Mouse (Mus musculus) brain, embryonic 14.5 days (tissue): Measurements from ENCODE around the gene Med24. TPM values are rescaled to one million over a fixed set of nuclear protein-coding genes. Genes with fewer than 3 reads are reported as not detected.
"Not testable (repeated sequence)": the region's sequence is repeated elsewhere in the genome, so short reads cannot be mapped to it uniquely, and the experiment has no call there.

ENCODE experiments used
- DNase-seq: peaks from one replicate; pipeline ENCODE4 v3.0.0-alpha.2; 2011; ENCODE audit warnings: low read depth
- CTCF ChIP-seq: fragments of 200-500 bp; IDR thresholded peaks from 2 replicates; pipeline ENCODE4 v1.5.1; 2012; ENCODE audit warnings: inconsistent platforms, mild to moderate bottlenecking, moderate library complexity, borderline replicate concordance; ENCODE audit not compliant: insufficient read depth, insufficient read length; ENCODE audit errors: extremely low read depth
- POLR2A ChIP-seq: fragments of 200-500 bp; IDR thresholded peaks from 2 replicates; pipeline ENCODE4 v1.6.1; 2012; ENCODE audit warnings: mild to moderate bottlenecking, inconsistent platforms, borderline replicate concordance; ENCODE audit not compliant: poor library complexity, insufficient read depth, insufficient read length, severe bottlenecking; ENCODE audit errors: extremely low read depth
- polyA plus RNA-seq: library from polyadenylated mRNA; depleted of rRNA; stranded (reverse); fragments of >200 nt; gene quantifications from 2 replicates; pipeline ENCODE4 v1.2.3, GENCODE M21; 2012

Med24 gene
- polyA plus RNA-seq, 1 experiment = 134 TPM

- no peak for TF ChIP-seq POLR2A
- TF ChIP-seq CTCF = no peak
- DNase-seq = no peak
These were observed 43.6 kb downstream of the Med24 start for GRCm38 (mm10) chr11:98685642-98686041.

GRCm38 (mm10) chr11:98682811-98683210, 46.4 kb downstream of the Med24 start:
- no peak for TF ChIP-seq POLR2A
- TF ChIP-seq CTCF = no peak
- no peak for DNase-seq

- TF ChIP-seq CTCF (peak; percentile 24; the same call in 1 of the 2 replicates), POLR2A (peak; percentile 83; the same call in 1 of the 2 replicates)
- DNase-seq = peak; percentile 99
These were observed 47.2 kb downstream of the Med24 start, which contains the start of gene Psmd3 for GRCm38 (mm10) chr11:98681786-98682745. TSS of gene Psmd3 (plus strand) at chr11:98682554.

- no peak for DNase-seq
- no peak for TF ChIP-seq POLR2A
These were observed 48.0 kb downstream of the Med24 start for GRCm38 (mm10) chr11:98681186-98681585.

GRCm38 (mm10) chr11:98680595-98680994, 48.6 kb downstream of the Med24 start:
- not testable (repeated sequence) for DNase-seq

- DNase-seq = no peak
- TF ChIP-seq CTCF (no peak), POLR2A (no peak)
These were observed 49.2 kb downstream of the Med24 start for GRCm38 (mm10) chr11:98680023-98680422.

- TF ChIP-seq CTCF (no peak), POLR2A (no peak)
- no peak for DNase-seq
These were observed 53.3 kb downstream of the Med24 start for GRCm38 (mm10) chr11:98675829-98676363.

- peak; percentile 67 for DNase-seq
- TF ChIP-seq CTCF = 0 out of 2 replicates have a peak, but pooled peaks have one; percentile 27
These were observed 56.1 kb downstream of the Med24 start for GRCm38 (mm10) chr11:98673136-98673535.

GRCm38 (mm10) chr11:98672482-98672881, 56.8 kb downstream of the Med24 start:
- TF ChIP-seq CTCF (no peak), POLR2A (no peak)
- no peak for DNase-seq

GRCm38 (mm10) chr11:98671857-98672256, 57.4 kb downstream of the Med24 start:
- no peak for DNase-seq
- TF ChIP-seq POLR2A = no peak
- no peak for TF ChIP-seq CTCF

GRCm38 (mm10) chr11:98671284-98671815, 57.9 kb downstream of the Med24 start:
- no peak for TF ChIP-seq POLR2A
- TF ChIP-seq CTCF = no peak
- no peak for DNase-seq

- DNase-seq = no peak
- TF ChIP-seq CTCF (no peak), POLR2A (no peak)
These were observed 60.3 kb downstream of the Med24 start for GRCm38 (mm10) chr11:98668984-98669383.
